Mouse (Mus musculus) mature B cell (primary cell): Measurements from ENCODE around the gene Ptpn11.

Experiments
- in situ Hi-C: fragments of 300-500 bp; cut with MboI; formaldehyde crosslinking; loops from 2 replicates; pipeline ENCODE4 v1.14.3; 2019

Gene Ptpn11

DNA sequence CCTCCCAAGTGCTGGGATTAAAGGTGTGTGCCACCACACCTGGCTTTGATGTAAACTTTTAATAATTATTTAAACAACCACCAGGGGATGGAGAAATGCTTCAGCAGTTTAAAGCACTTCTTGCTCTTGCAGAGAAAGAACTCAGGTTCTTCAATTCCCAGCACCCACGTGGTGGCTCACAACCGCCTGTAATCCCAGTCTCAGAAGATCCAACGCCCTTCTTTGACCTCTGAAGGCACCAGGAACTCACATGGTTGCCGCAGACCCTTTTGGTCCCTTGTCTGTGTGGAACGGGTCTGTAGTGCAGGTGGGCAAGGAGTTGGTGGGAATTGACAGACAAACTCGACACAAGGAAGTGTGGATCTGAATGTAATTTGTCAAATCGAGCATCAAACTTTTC, 23.5 kb upstream of the Ptpn11 start:
- in situ Hi-C loops = no loop called here

DNA sequence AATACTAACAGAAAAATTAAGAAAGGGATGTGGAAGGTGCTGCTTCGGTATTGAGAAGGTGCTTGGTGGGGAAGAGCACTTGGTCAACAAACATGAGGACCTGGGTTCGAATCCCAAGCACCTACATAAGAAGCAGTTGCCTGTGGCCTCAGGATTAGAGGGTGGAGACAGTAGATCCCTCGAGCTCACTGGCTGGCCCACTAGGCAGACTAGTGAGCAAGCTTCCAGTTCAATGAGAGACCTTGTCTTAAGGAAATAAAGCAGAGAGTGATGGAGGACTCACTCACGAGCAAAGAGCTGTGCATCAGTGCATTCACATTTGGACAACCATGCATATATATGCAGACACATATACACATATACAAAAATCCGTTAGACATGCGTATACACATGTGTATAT, 20.9 kb upstream of the Ptpn11 start:
- in situ Hi-C loops = no loop called here

- in situ Hi-C loops = no loop called here
Observed at GRCm38 (mm10) chr5:121210601-121210924, 19.4 kb upstream of the Ptpn11 start.

GRCm38 (mm10) chr5:121209755-121210600, 18.8 kb upstream of the Ptpn11 start:
- in situ Hi-C loops = loop anchor here (10.0 kb wide), 1 partner anchor 165 kb away; no protein-coding TSS in a partner anchor

GRCm38 (mm10) chr5:121206984-121207383, 15.8 kb upstream of the Ptpn11 start:
- in situ Hi-C loops = loop anchor here (10.0 kb wide), 1 partner anchor 168 kb away; no protein-coding TSS in a partner anchor

DNA sequence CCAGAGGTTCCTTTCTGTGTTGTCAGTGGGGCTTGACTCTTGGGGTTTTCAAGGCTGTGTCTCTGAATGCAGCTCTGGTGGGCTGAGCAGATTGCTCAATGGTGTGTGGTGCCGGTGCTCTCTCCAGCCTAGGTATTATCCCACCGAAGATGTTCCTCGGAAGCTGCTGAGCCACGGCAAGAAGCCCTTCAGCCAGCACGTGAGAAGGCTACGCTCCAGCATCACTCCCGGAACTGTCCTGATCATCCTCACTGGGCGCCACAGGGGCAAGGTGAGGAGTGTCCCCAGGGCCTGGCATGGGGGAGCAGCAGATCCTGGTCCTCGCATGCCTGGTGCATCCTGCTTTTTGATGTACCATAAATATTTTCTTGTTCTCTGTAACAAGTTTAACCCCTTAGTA, 15.3 kb upstream of the Ptpn11 start:
- in situ Hi-C loops = loop anchor here (10.0 kb wide), 1 partner anchor 168 kb away; no protein-coding TSS in a partner anchor

- in situ Hi-C loops = loop anchor here (10.0 kb wide), 1 partner anchor 169 kb away; no protein-coding TSS in a partner anchor
Observed at GRCm38 (mm10) chr5:121205537-121206130, 14.4 kb upstream of the Ptpn11 start.

DNA sequence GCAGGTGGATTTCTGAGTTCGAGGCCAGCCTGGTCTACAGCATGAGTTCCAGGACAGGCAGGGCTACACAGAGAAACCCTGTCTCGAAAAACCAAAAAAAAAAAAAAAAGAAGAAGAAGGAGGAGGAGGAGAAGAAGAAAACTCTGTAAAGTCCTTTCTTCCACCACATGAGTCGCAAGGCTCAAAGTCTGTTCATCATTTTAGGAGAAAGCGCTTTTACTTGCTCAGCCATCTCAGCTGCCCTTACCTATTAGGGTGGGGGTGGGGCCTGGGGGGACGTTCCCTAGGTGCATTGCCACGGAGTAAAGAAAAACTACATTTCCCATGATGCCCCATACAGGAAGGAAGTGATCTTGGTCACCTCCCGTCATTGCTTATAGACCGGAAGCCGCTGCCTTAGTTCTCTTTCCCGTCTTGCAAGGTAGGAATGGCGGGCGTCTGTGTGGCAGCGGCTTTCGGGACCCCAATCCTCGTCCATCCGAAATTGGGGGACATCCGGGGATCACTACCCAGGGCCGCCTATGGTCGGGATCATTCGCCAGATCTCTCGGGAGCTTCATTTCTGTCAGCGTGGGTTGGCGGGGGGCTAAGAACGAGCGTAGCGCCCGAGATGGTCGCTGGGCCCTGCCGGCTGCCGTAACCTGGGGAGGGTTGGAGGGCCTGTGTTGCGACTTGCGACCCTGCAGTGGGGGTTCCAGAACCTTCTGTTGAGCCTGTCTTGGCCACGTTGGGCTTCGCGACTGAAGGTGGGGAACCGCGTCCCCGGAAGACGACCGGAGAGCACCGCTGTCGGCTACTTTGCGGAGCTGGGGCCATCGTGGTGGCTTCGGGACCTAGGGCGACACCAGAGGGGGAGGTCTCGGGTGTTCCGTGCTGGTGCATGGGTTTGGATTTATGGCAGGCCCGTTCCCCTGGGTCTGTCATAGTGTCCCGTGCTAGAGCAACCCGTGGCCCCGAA, 13.2 kb upstream of the Ptpn11 start, which contains the start of gene Rpl6:
TSS of gene Rpl6 (plus strand) at position 350 of the 958 bp plus-strand sequence.
- in situ Hi-C loops = loop anchor here (10.0 kb wide), 1 partner anchor 170 kb away; no protein-coding TSS in a partner anchor

- in situ Hi-C loops = loop anchor here (10.0 kb wide), 1 partner anchor 172 kb away; no protein-coding TSS in a partner anchor
Observed at GRCm38 (mm10) chr5:121202467-121202866, 11.3 kb upstream of the Ptpn11 start.

- in situ Hi-C loops = loop anchor here (10.0 kb wide), 1 partner anchor 173 kb away; no protein-coding TSS in a partner anchor
Observed at GRCm38 (mm10) chr5:121201739-121202138, 10.5 kb upstream of the Ptpn11 start.

DNA sequence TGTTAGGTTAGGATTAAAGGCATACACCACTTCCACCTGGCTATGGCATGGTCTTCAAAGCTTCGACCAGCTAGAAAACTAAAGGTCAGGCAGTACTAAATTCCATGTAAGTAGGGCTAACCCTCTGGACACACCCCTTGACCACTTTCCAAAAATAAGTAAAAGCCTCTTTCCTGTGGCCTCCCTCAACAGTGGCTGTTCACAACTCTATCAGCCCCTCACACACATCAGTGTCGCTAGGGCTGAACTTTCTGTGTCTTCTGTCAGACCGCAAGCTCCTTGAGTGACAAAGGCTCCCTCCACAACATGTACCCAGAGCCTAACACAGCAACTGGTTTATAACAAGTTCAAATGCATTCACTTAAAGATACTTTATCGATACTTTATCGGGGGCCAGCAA, 7.2 kb upstream of the Ptpn11 start:
- in situ Hi-C loops = no loop called here

GRCm38 (mm10) chr5:121197337-121197736, 6.1 kb upstream of the Ptpn11 start:
- in situ Hi-C loops = no loop called here

GRCm38 (mm10) chr5:121196764-121197163, 5.6 kb upstream of the Ptpn11 start:
- in situ Hi-C loops = no loop called here

DNA sequence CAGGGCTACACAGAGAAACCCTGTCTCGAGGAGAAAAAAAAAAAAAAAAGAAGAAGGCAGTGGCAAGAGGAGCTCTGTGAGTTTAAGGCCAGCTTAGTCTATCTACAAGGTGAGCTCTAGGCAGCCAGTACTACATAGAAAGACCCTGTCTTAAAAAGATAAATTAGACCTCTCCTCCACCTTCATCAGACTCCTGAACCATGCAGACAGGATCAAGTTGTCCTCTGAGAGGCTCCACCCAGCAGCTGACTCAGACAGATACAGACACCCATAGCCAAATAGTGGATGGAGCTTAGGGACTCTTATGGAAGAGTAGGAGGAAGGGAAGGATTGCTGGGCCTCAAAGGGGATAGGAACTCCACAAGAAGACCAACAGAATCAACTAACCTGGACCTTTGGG, 3.0 kb upstream of the Ptpn11 start:
- in situ Hi-C loops = no loop called here

DNA sequence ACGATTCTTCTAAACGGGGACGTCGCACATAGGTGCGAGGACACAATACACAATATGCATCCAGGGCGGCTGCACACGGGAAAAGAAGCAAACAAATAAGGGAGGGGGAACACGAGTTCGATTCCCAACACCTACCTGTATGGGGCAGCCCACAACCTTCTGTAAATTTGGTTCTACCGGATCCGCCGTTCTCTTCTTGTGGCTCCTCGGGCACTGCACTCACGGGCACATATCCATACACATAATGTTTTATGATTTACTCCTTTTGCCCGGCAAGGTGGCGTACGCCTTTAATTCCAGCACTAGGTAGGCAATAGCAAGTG, 348 bp upstream of the Ptpn11 start:
- in situ Hi-C loops = no loop called here

GRCm38 (mm10) chr5:121190210-121190835, 874 bp downstream of the Ptpn11 start:
- in situ Hi-C loops = no loop called here

DNA sequence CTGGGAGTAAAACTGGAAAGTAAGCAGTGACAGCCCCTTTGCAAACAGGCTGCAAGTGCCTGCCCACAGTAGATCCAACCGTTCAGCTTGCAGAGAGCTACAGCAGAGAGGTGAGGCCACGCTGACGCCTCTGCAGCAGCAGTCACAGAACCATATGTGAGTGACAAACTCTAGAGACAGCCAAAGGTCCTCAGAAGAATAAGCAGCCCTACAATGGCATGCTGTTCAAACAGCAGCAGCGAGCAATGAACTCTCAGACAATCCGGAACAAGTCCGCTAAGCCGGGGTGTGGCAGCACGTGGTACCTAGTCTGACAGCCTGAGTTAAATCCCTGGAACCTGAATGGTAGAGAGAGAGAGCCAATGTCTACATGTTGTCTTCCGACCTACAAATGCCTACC, 2.0 kb downstream of the Ptpn11 start:
- in situ Hi-C loops = no loop called here

DNA sequence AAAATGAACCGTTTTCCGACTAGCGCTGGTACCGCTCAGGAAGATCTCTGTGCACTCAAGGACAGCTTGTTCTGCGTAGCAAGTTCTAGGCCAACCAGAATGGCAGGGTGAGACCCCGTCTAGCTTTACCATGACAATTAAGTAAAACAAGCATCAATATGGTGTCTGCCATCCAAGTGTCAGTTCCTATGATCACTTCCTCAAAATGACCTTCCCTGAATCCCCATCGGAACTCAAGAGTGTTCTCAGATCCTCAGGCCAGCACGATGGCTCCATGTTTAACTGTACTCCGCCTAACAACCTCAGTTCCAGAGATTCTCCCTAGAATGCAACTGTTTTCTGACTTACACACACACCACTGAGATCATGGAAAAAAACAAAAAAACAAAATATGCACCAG, 2.9 kb downstream of the Ptpn11 start:
- in situ Hi-C loops = no loop called here

DNA sequence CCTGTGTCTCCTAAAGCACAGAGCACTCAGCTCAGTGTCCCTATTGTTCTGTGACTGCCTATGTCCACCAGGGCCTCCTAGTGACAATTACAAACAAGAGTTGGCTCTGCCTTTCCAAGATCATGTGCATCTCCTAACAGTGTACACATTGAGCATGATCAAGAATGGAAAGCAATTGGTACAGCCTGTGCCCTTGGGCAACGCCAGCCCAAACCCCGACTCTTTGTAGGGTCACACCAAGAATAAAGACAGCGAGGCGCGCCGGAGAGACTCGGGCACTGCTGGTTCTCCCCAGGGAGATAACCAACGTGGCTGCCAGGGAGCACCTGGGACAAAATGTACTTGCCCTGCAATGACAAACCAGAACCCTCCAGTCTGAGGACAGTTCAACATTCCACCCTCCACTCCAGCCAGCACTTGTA, 3.6 kb downstream of the Ptpn11 start:
- in situ Hi-C loops = no loop called here

GRCm38 (mm10) chr5:121184945-121185551, 6.1 kb downstream of the Ptpn11 start:
- in situ Hi-C loops = no loop called here

DNA sequence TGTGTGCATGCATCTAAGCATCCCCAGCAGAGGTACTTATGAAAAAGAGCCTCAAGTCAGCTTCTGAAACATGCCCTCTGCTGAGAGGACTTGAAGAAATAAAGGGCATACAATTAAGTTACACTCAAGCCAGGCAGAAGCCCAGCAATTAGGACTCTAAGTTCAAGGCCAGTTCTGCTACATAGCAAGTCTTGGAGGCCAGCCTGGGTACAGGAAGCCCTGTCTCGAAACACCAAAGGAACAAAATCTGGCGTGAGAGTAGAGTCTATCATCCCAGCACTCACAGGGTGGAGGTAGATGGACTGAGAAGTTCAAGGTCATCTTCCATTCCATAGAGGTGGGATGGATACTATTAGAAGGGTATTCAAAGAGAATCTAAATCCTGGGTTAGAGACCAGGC, 6.8 kb downstream of the Ptpn11 start:
- in situ Hi-C loops = no loop called here
